In the genomic region with DNA sequence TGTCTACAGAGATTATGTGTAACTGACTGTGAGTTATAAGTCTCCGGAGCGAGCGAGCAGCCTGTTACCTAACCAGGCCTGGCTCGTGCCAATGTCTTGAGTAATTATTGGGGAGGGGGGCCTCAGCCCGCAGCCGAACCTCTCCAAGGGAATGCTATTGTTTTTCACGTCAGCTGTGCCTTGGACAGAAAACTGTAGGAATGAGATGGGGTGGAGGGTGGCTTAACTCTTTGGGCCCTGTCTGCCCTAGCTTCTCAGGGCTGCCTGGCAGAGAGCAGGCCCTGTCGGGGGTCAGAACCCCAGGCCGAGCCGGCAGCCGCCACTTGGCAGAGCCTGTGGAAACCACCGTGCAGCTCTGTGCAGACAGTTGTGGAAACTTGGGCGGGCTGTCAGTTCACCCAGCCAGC, we compare ENCODE assay signal across 8 mouse cellular contexts. TPM values are rescaled to one million over a fixed set of nuclear protein-coding genes. Genes with fewer than 3 reads are reported as not detected.
DNase-seq lines count a peak whose midpoint lies in the region; ATAC-seq and TF ChIP-seq lines count a peak whose summit lies in the region.
"Had no signal": no experiment of that assay in that cellular context is flagged by ENCODE, and none has a peak within 500 bp of the region (broad histone marks: within the 10 kb centered on the region; RNA-seq: fewer than 3 reads in every experiment).

No protein-coding gene starts in this region.

- DNase-seq in adrenal gland, postnatal 36 days: peak; percentile 21 to 37
- DNase-seq in heart, postnatal 4 days: peak; percentile 37
- peak; percentile 63 for DNase-seq in lung, postnatal 25 days (ENCODE audit: low spot score)
- no peak for DNase-seq in cerebellum, adult 2 months
- DNase-seq in natural killer cell, adult 2 months (ENCODE audit: low spot score in 2 of 2): no peak
- no peak for DNase-seq in cerebellum, adult 11 months

- H3K27me3 ChIP-seq in embryonic facial prominence, embryonic 13.5 days: no peaks in the 10 kb centered on the region
- peaks cover 1% of the 10 kb centered on the region; the same call in 1 of the 2 replicates for H3K27me3 ChIP-seq in cerebellum, adult 2 months (ENCODE audit: control insufficient read depth, insufficient read depth, low read length)

- peaks cover 25% of the 10 kb centered on the region for H3K4me1 ChIP-seq in embryonic facial prominence, embryonic 13.5 days
- H3K4me1 ChIP-seq in cerebellum, adult 2 months (ENCODE audit: control insufficient read depth, insufficient read depth, low read length): no peaks in the 10 kb centered on the region

- TF ChIP-seq CTCF in cerebellum, adult 2 months (IDR thresholded peaks at IDR 0.05; ENCODE audit: borderline replicate concordance, insufficient read depth, low read depth, low read length): no peak

- H3K9me3 ChIP-seq in embryonic facial prominence, embryonic 13.5 days: no peaks in the 10 kb centered on the region

- TF ChIP-seq POLR2A in cerebellum, adult 2 months (IDR thresholded peaks at IDR 0.05; ENCODE audit: borderline replicate concordance, insufficient read depth, low read length): no peak

- WGBS in embryonic facial prominence, embryonic 13.5 days: 37% methylated on average over 13 of the region's 13 CpGs
- 30% methylated on average over 13 of the region's 13 CpGs for WGBS in cerebellum, adult 2 months

- peak; percentile 70 for ATAC-seq in embryonic facial prominence, embryonic 13.5 days (ENCODE audit: insufficient number of reproducible peaks, insufficient read depth, low FRiP score, low TSS enrichment, low read depth)

- H3K9ac ChIP-seq in embryonic facial prominence, embryonic 13.5 days: peak overlapping the region; percentile 46; the same call in 1 of the 2 replicates

- H3K4me2 ChIP-seq in embryonic facial prominence, embryonic 13.5 days: 0 out of 2 replicates have a peak overlapping the region, but pooled peaks have one; percentile 5

- H3K36me3 ChIP-seq in embryonic facial prominence, embryonic 13.5 days: no peaks in the 10 kb centered on the region

- H3K4me3 ChIP-seq in embryonic facial prominence, embryonic 13.5 days: no peak overlapping the region
- H3K4me3 ChIP-seq in cerebellum, adult 2 months (replicated peaks; ENCODE audit: insufficient read depth, low read depth, low read length): no peak overlapping the region
- H3K4me3 ChIP-seq: megakaryocyte, embryonic 14.5 days had no signal

- H3K27ac ChIP-seq in embryonic facial prominence, embryonic 13.5 days: peak overlapping the region; percentile 85
- H3K27ac ChIP-seq in cerebellum, adult 2 months (ENCODE audit: insufficient read depth, low read length): no peak overlapping the region

RNA-seq across cellular contexts. Expression of gene Cdkn1c, which starts 52.2 kb away (rescaled TPM):
- 100 to 1,000 TPM; 242 to 645 TPM for total RNA-seq in adrenal gland, postnatal 36 days (2021)
- 873 and 944 TPM in 2 replicates for polyA plus RNA-seq in embryonic facial prominence, embryonic 13.5 days (2015; fragmentation: Nextera tagmentation; extraction: Ambion mirVana)
- total RNA-seq in heart, postnatal 4 days (2021): 10 to 100 TPM; 56.1 to 60.4 TPM
- polyA plus RNA-seq in cerebellum, adult 2 months (2012; rRNA removed): 8.2 and 12.4 TPM in 2 replicates

Comparison
In these comparisons a context has a peak if more than half of its experiments do, and no peak if none do; other contexts are left out.
1. DNase-seq: peak in adrenal gland, postnatal 36 days (2 of 2), heart, postnatal 4 days (single experiment) and lung, postnatal 25 days (single experiment); none in cerebellum, adult 2 months (0 of 2), natural killer cell, adult 2 months (0 of 2) and cerebellum, adult 11 months (single experiment).